Mouse (Mus musculus) midbrain, embryonic 11.5 days (tissue): ENCODE data around the gene Tdrkh. TPM values are rescaled to one million over a fixed set of nuclear protein-coding genes. Genes with fewer than 3 reads are reported as not detected.

Experiments used
- ATAC-seq: fragments of 200-750 bp; cut with Nextera tagmentation; 2 replicates; pipeline ENCODE4 v1.8.0; 2017; ENCODE audit warnings: moderate TSS enrichment, moderate library complexity; ENCODE audit not compliant: low FRiP score
- DNase-seq: peaks from one replicate; pipeline ENCODE4 v3.0.0; 2015; ENCODE audit warnings: low spot score; ENCODE audit errors: missing footprints
- H3K27ac ChIP-seq: fragments of 300-500 bp; sonication (generic); 2 replicates; pipeline ENCODE4 v1.5.1; 2014; ENCODE audit warnings: low read depth, low read length
- H3K27me3 ChIP-seq: fragments of 300-500 bp; sonication (generic); 2 replicates; pipeline ENCODE4 v1.6.1; 2014; ENCODE audit warnings: mild to moderate bottlenecking, low read length, moderate library complexity, mixed read lengths; ENCODE audit not compliant: control insufficient read depth, insufficient read depth
- H3K36me3 ChIP-seq: fragments of 300-500 bp; sonication (generic); 2 replicates; pipeline ENCODE4 v1.6.1; 2014; ENCODE audit warnings: mild to moderate bottlenecking, low read length, moderate library complexity, mixed read lengths; ENCODE audit not compliant: control insufficient read depth, insufficient read depth
- H3K4me1 ChIP-seq: fragments of 300-500 bp; sonication (generic); 2 replicates; pipeline ENCODE4 v1.6.1; 2014; ENCODE audit warnings: low read length; ENCODE audit not compliant: control insufficient read depth, insufficient read depth
- H3K4me2 ChIP-seq: fragments of 300-500 bp; sonication (generic); 2 replicates; pipeline ENCODE4 v1.6.1; 2014; ENCODE audit warnings: mild to moderate bottlenecking, moderate library complexity
- H3K4me3 ChIP-seq: fragments of 300-500 bp; sonication (generic); 2 replicates; pipeline ENCODE4 v1.5.1; 2014; ENCODE audit warnings: low read depth, low read length
- H3K9ac ChIP-seq: fragments of 300-500 bp; sonication (generic); 2 replicates; pipeline ENCODE4 v1.6.1; 2014; ENCODE audit warnings: low read length
- H3K9me3 ChIP-seq: fragments of 300-500 bp; sonication (generic); 2 replicates; pipeline ENCODE4 v1.6.1; 2016; ENCODE audit warnings: low read length; ENCODE audit not compliant: control insufficient read depth
- WGBS: fragments of 180-500 bp; shearing (Covaris S2); extraction: QIAGEN DNeasy Blood & Tissue Kit; methylation state at CpG from one replicate; pipeline ENCODE4 v1.1.7; 2014; 5-methylcytosine and 5-hydroxymethylcytosine counted together
- polyA plus RNA-seq: library from polyadenylated mRNA; unstranded; fragments of >200 nt; fragmentation: Nextera tagmentation; extraction: Ambion mirVana; gene quantifications from 2 replicates; pipeline ENCODE4 v1.2.1, GENCODE M21; 2014

The Tdrkh gene
- polyA plus RNA-seq, 1 experiment from 2014 or later: 55.3 TPM

GRCm38 (mm10) chr3:94383476-94383875 lies 29.6 kb upstream of the Tdrkh start:
- ATAC-seq (no peak), DNase-seq (no peak)
- no peak overlapping the region for H3K4me2 ChIP-seq
- H3K4me1 ChIP-seq: no peaks in the 10 kb centered on the region
- H3K27me3 ChIP-seq: no peaks in the 10 kb centered on the region
- H3K36me3 ChIP-seq: no peaks in the 10 kb centered on the region
- no peaks in the 10 kb centered on the region for H3K9me3 ChIP-seq
- no peak overlapping the region for H3K4me3 ChIP-seq
- no peak overlapping the region for H3K27ac ChIP-seq
- 64% methylated on average over 3 of the region's 3 CpGs for WGBS
- H3K9ac ChIP-seq: no peak overlapping the region

- Histone ChIP-seq H3K9ac (no peak overlapping the region), H3K9me3 (no peaks in the 10 kb centered on the region), H3K27ac (no peak overlapping the region), H3K27me3 (no peaks in the 10 kb centered on the region), H3K36me3 (no peaks in the 10 kb centered on the region), H3K4me2 (no peak overlapping the region), H3K4me3 (no peak overlapping the region), H3K4me1 (no peaks in the 10 kb centered on the region)
- no peak for ATAC-seq
- DNase-seq: no peak
- WGBS: 67% methylated on average over 4 of the region's 4 CpGs
Observed at GRCm38 (mm10) chr3:94386671-94387070, 26.4 kb upstream of the Tdrkh start.

- whole genome bisulfite sequencing: 92% methylated on average over 10 of the region's 10 CpGs
- Histone ChIP-seq H3K4me3 (no peak overlapping the region), H3K9me3 (no peaks in the 10 kb centered on the region), H3K27me3 (no peaks in the 10 kb centered on the region), H3K27ac (no peak overlapping the region), H3K4me1 (no peaks in the 10 kb centered on the region), H3K4me2 (no peak overlapping the region), H3K36me3 (no peaks in the 10 kb centered on the region), H3K9ac (no peak overlapping the region)
- no peak for ATAC-seq
- DNase-seq: no peak
Observed at GRCm38 (mm10) chr3:94387391-94387790, 25.7 kb upstream of the Tdrkh start.

GRCm38 (mm10) chr3:94388047-94388446 lies 25.0 kb upstream of the Tdrkh start:
- Histone ChIP-seq H3K27me3 (no peaks in the 10 kb centered on the region), H3K4me1 (no peaks in the 10 kb centered on the region), H3K9ac (no peak overlapping the region), H3K36me3 (no peaks in the 10 kb centered on the region), H3K27ac (no peak overlapping the region), H3K4me3 (no peak overlapping the region), H3K9me3 (no peaks in the 10 kb centered on the region), H3K4me2 (no peak overlapping the region)
- no peak for DNase-seq
- 85% methylated on average over 5 of the region's 5 CpGs for WGBS
- ATAC-seq: no peak

DNA sequence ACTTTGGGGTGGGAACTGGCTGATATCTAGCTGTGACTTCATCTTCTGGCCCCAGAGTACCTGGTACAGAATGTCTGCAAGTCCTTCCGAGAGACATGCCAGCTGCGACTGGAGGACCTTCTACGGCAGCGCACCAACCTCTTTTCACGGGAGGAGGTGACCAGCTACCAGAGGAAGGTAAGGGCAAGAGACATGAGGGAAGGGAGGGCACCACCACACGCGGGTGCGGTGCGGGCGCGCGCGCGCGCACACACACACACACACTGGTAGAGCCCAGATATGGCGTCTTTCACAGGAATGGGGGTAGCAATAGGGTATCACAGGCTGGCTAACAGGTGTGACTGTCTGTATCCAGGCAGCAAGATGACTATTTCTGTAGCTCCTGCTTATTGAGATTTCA lies 23.7 kb upstream of the Tdrkh start:
- Histone ChIP-seq H3K4me3 (no peak overlapping the region), H3K4me2 (no peak overlapping the region), H3K9ac (no peak overlapping the region), H3K9me3 (no peaks in the 10 kb centered on the region), H3K4me1 (no peaks in the 10 kb centered on the region), H3K27ac (no peak overlapping the region), H3K36me3 (no peaks in the 10 kb centered on the region), H3K27me3 (no peaks in the 10 kb centered on the region)
- no peak for DNase-seq
- ATAC-seq: no peak
- 91% methylated on average over 16 of the region's 16 CpGs for WGBS

DNA sequence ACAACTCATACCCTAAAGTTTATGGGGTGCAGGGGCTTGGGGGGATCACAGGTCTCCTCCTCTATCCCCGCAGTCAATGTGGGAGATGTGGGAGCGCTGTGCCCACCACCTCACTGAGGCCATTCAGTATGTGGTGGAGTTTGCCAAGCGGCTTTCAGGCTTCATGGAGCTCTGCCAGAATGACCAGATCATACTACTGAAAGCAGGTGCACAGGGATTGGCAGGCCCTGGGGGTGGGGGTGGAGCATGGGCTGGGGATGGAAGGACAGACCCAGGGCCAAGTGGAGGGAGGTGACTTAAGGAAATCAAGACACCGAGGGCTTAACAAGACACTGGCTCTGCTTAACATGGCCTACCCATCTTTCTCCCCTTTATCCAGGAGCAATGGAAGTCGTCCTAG lies 22.1 kb upstream of the Tdrkh start:
- 85% methylated on average over 5 of the region's 5 CpGs for WGBS
- H3K4me1 ChIP-seq: no peaks in the 10 kb centered on the region

GRCm38 (mm10) chr3:94392128-94392527 lies 20.9 kb upstream of the Tdrkh start:
- H3K4me1 ChIP-seq: no peaks in the 10 kb centered on the region
- WGBS: 91% methylated on average over 2 of the region's 2 CpGs
- H3K9me3 ChIP-seq: no peaks in the 10 kb centered on the region
- H3K27me3 ChIP-seq: no peaks in the 10 kb centered on the region
- H3K4me2 ChIP-seq: no peak overlapping the region
- no peak overlapping the region for H3K9ac ChIP-seq
- no peak overlapping the region for H3K4me3 ChIP-seq
- no peak for ATAC-seq
- no peak for DNase-seq
- no peak overlapping the region for H3K27ac ChIP-seq
- H3K36me3 ChIP-seq: no peaks in the 10 kb centered on the region

More for the DNA sequence above, 22.1 kb upstream of the Tdrkh start:
- H3K9me3 ChIP-seq: no peaks in the 10 kb centered on the region
- ATAC-seq: no peak
- H3K27ac ChIP-seq: no peak overlapping the region
- no peak overlapping the region for H3K4me3 ChIP-seq
- H3K36me3 ChIP-seq: no peaks in the 10 kb centered on the region
- no peak overlapping the region for H3K4me2 ChIP-seq
- no peak overlapping the region for H3K9ac ChIP-seq
- H3K27me3 ChIP-seq: no peaks in the 10 kb centered on the region
- DNase-seq: no peak

DNA sequence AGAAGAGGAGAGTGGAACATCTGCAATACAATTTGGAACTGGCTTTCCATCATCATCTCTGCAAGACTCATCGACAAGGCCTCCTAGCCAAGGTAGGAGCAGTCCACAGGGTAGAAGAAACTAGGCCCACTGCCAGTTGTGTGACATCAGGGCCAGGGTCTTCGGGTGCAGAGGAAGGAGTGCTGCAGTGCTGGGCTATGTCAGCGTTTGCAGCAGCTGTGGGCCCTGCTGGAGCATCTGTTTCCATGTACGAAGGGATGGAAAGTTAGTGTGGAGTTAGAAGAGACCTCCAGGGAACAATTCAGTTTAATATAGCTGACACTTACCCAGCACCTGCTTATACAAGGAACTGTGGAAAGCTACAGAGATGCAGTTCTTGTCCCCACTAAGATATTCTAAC lies 20.0 kb upstream of the Tdrkh start:
- no peak overlapping the region for H3K4me3 ChIP-seq
- no peaks in the 10 kb centered on the region for H3K9me3 ChIP-seq
- ATAC-seq: no peak
- H3K4me2 ChIP-seq: no peak overlapping the region
- H3K27ac ChIP-seq: no peak overlapping the region
- H3K4me1 ChIP-seq: no peaks in the 10 kb centered on the region
- 76% methylated on average over 4 of the region's 4 CpGs for WGBS
- H3K27me3 ChIP-seq: no peaks in the 10 kb centered on the region
- H3K9ac ChIP-seq: no peak overlapping the region
- no peaks in the 10 kb centered on the region for H3K36me3 ChIP-seq
- no peak for DNase-seq

DNA sequence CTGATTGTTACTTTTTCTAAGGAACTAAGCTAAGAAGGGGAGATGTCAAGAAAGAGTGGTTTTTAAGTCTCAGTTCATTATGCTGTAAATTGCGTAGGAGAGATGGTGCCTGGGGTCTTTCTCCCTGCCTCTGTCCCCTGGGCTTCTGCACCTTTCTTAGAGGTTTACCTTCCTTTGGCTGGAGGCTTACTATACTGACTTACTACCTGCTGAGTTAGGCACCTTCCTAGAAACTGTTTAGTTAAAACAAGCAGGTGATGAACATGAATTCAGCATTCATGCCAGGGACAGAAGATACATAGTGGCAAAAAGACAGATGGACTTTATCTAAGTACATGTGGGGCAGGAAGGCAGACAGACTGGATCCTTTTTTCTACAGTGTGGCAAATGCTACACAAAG lies 16.7 kb upstream of the Tdrkh start:
- H3K27ac ChIP-seq: no peak overlapping the region
- H3K27me3 ChIP-seq: no peaks in the 10 kb centered on the region
- H3K4me1 ChIP-seq: peaks cover 8% of the 10 kb centered on the region
- no peaks in the 10 kb centered on the region for H3K9me3 ChIP-seq
- WGBS: 79% methylated on average over 1 of the region's 1 CpGs
- H3K36me3 ChIP-seq: no peaks in the 10 kb centered on the region
- H3K9ac ChIP-seq: no peak overlapping the region
- no peak for ATAC-seq
- no peak for DNase-seq
- H3K4me2 ChIP-seq: no peak overlapping the region
- H3K4me3 ChIP-seq: no peak overlapping the region

DNA sequence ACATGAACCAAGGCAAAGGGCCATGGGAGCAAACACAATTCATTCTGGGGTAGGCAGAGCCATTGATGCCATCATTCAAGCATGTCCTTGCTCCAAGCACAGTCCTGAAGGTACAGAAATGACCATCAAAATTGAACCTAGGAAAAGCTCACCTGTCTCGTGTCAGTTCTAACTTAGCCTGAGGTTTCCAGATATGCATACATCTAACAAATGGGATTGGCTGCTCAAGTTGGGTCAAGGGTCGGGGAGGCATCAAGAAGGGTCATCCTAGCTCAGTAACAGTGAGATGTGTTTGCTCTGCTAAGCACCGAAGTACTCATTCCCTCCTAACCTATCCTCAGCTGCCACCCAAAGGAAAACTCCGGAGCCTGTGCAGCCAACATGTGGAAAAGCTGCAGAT lies 16.2 kb upstream of the Tdrkh start:
- Histone ChIP-seq H3K4me1 (peaks cover 8% of the 10 kb centered on the region), H3K9ac (no peak overlapping the region), H3K4me2 (no peak overlapping the region), H3K4me3 (no peak overlapping the region), H3K27ac (no peak overlapping the region), H3K27me3 (no peaks in the 10 kb centered on the region; the same call in 1 of the 2 replicates), H3K36me3 (no peaks in the 10 kb centered on the region), H3K9me3 (no peaks in the 10 kb centered on the region)
- DNase-seq (no peak), ATAC-seq (no peak)
- 79% methylated on average over 4 of the region's 4 CpGs for WGBS
